Mouse (Mus musculus) erythroblast, embryonic 14.5 days (primary cell): ENCODE measurements around the gene 1700088E04Rik.

Source experiments
- GATA1 ChIP-seq: IDR thresholded peaks from 2 replicates; pipeline ENCODE4 v1.6.1; 2012; ENCODE audit warnings: low read length, inconsistent platforms, mixed read lengths
- TAL1 ChIP-seq: IDR thresholded peaks from 3 replicates; pipeline ENCODE4 v1.6.1; 2012; ENCODE audit warnings: low read length, inconsistent platforms, mixed read lengths

DNA sequence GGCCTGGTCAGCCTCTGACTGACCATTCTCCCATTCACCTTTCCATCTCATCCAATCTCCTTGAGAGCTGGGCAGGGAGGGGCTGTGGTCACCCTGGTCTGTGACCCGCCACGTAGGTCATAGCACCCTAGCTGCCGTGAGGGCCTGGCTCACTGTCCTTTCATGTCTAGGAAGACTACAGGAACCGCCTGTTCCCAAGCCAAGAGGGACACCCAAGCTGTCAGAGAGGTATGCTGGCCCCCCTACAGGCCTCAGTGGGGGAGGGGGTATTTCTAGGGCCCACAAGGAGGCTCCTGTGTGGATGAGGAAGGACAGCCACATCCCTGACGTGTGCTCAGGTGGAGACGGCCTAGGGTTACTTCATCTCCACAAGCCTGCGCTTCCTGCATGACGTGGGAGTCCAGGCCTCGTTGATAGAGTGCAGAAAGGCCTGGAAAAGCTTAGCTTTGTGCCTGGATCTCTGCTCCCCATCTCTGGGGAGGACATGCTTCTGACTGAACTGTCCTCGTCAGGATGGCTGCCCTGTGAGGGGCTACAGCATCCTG lies 16.6 kb downstream of the 1700088E04Rik start:
- TF ChIP-seq TAL1 (no peak), GATA1 (no peak)
